Mouse (Mus musculus): Measurements from ENCODE around the gene Tmem232. TPM values are rescaled to one million over a fixed set of nuclear protein-coding genes. Genes with fewer than 3 reads are reported as not detected.
"Not testable (repeated sequence)": the region's sequence is repeated elsewhere in the genome, so short reads cannot be mapped to it uniquely, and the experiment has no call there.

Tmem232 gene
- total RNA-seq, 1 experiment from 2014 or later, result not detected

DNA sequence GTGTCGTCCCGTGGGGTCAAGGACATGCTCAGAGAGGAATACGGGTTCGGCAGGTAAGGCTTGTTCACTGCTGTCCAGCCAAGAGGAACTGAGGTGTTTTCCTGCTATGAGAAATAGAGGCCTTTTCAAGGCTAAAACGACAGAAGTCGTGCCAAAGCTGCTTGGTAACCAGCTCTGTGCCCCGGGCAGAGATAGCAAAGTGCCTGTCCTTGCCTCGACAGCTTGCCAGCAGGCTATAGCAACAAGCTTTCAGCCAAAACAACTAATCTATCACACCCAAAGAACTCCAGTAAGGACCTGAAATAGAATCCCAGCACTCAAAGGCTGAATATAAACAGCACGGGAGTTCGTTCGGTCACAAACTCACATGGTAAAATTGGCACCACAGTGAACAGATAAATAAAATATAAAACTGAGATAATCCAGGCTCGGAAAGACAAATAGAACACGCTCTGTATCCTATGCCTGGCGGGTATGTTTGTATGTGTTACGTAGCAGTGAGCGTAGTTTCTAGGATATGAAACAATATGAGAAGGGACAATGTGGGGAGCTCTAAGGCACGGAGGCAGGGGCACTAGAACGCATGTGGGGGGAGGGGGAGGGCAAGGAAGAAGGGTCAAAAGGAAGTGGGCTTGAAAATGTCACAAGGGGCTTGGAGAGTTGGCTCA is 8.2 kb upstream of the Tmem232 start:
- no peak for ATAC-seq (ENCODE audit: extremely low read depth, insufficient number of reproducible peaks, low FRiP score, poor library complexity, severe bottlenecking)

GRCm38 (mm10) chr17:65546221-65546620 is 5.6 kb upstream of the Tmem232 start:
- ATAC-seq (ENCODE audit: extremely low read depth, insufficient number of reproducible peaks, low FRiP score, poor library complexity, severe bottlenecking), result not testable (repeated sequence)

GRCm38 (mm10) chr17:65536156-65536555 is 4.4 kb downstream of the Tmem232 start:
- 0 out of 2 replicates have a peak, but pooled peaks have one; percentile 36 for ATAC-seq (ENCODE audit: extremely low read depth, insufficient number of reproducible peaks, low FRiP score, poor library complexity, severe bottlenecking)

- not testable (repeated sequence) for ATAC-seq (ENCODE audit: extremely low read depth, insufficient number of reproducible peaks, low FRiP score, poor library complexity, severe bottlenecking)
These were observed 8.2 kb downstream of the Tmem232 start for GRCm38 (mm10) chr17:65532381-65532780.

DNA sequence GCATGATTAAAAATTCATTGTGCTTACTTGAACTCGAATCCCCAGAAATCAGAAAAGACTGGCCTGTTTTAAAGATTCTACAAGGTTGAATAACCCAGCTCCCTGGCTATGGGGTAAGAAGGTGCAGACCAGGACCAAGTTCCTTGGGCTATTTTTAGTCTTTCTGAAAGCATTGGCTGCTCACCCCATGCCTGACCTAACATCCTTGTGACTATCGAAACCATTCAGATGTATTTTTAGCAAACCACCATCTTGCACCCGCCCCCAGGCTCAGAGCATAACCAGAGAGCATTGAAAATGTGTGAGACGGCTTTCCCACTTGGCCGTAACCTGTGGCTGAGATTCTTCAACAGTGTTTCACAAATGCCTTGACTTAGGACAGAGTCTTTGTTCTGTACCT is 13.1 kb downstream of the Tmem232 start:
- no peak for ATAC-seq (ENCODE audit: extremely low read depth, insufficient number of reproducible peaks, low FRiP score, poor library complexity, severe bottlenecking)

GRCm38 (mm10) chr17:65513517-65513916 is 27.1 kb downstream of the Tmem232 start:
- ATAC-seq (ENCODE audit: extremely low read depth, insufficient number of reproducible peaks, low FRiP score, poor library complexity, severe bottlenecking), result no peak

DNA sequence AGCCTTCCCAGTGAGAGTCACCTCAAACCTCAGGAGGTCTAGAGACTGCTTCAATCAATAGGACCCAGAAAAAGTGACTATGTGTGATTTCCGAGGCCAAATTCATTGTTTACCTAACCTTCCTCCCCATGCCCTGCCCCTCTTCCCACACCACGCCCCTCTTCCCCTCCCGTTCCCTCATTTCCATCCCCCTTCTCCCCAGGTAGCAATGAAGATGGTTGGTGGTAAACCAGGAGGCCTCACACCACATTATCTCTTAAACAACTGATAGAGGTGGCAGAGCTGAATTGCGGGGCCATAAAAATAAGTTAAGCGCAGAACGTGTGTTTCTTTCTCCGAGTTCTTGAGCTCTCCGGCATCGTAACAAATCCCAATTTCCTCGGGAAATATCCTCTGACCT is 55.9 kb downstream of the Tmem232 start:
- no peak for ATAC-seq (ENCODE audit: extremely low read depth, insufficient number of reproducible peaks, low FRiP score, poor library complexity, severe bottlenecking)

DNA sequence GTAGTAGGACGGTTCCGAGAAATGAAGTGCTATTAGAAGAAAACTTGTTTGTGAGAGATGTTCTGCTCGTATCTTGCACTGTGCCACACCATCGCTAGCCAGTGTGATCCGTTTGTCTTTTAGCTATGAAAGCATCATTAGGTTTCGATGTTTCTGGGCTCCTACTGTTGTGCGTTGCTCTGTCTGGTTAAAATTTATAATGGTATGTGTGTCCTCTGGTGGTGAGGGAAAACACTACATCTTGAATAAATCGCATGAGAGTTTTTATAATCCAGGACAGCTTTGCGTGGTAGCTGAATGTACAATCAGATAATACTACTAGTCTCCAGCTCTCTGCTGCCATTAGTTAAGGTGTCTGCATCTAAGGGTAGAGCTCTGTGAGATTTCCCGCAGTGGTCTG is 63.8 kb downstream of the Tmem232 start:
- no peak for ATAC-seq (ENCODE audit: extremely low read depth, insufficient number of reproducible peaks, low FRiP score, poor library complexity, severe bottlenecking)

DNA sequence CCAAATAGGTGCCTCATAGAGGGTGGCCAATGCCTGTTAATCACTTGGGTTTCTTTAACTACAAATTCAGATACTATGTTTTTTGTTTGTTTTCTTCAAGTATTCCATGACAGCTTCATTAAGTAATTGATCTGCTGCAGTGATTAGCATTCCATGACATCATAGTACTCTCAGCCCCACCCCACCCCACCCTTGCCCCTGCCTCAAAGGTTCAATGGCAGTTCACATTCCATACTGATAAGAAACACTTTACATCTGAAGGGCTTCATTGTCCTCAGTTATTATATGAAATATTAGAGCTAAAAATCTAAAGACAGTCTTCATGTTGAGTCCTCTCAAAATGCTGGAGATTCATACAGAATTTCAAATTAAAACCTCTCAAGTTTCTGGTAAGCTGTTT is 89.8 kb downstream of the Tmem232 start:
- ATAC-seq (ENCODE audit: extremely low read depth, insufficient number of reproducible peaks, low FRiP score, poor library complexity, severe bottlenecking), result no peak

GRCm38 (mm10) chr17:65437906-65438305 is 102.7 kb downstream of the Tmem232 start:
- not testable (repeated sequence) for ATAC-seq (ENCODE audit: extremely low read depth, insufficient number of reproducible peaks, low FRiP score, poor library complexity, severe bottlenecking)

DNA sequence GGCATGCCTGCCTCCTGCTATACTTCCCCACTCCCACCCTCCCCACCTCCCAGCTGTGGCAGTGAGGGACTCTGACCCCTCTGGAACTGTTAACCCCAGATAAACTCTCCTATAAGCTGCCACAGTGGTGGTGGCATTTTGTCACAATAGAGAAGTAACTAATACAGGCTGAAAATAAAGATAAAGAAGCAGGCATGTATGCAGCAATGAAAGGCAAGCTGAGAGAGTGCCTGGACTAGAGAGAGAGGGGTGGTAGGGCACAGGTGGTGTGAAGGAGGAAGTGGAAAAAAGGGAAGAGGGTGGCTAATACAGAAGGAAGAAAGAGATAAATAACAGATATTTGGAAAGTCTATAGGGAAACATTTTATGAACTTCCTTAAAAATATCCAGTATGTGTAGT is 121.5 kb downstream of the Tmem232 start:
- ATAC-seq (ENCODE audit: extremely low read depth, insufficient number of reproducible peaks, low FRiP score, poor library complexity, severe bottlenecking), result no peak

DNA sequence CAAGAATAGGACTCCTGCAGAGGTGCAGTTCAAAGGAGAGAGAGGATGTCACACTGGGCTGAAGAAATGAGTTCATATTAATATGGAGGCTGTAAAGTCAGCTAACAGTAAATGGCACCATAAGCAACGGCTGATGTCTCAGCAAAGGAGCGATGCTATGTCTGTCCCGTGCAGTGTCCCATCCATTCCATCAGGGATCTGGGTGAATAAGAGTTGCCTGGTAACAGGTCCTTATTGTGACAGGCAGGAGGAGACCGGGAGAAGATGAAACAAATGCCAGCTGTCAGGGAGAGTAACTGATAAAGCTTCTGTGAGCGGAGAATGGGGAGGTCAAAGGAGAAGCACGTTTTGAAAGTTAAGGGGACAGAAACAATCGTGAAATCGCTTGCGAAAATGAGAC is 135.3 kb downstream of the Tmem232 start:
- ATAC-seq (ENCODE audit: extremely low read depth, insufficient number of reproducible peaks, low FRiP score, poor library complexity, severe bottlenecking), result no peak

DNA sequence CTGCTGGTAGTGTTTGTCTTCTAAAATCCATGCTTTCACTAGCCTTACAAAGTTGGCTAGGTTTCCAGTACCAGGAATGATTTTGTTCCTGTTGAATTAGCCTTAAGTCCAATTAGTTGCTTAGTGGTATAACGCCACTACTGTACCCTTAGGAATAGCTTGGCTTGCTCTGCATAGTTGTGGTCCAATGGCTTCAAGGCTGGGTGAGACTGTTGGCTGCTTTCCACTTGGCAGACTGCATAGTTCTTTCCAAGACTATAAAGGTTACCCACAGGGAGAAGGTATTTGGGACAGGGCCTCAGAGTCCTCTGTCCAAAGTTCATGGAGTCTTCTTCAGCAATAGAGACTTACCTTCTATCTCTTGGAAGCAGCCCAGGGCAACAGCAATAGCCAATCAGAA is 139.7 kb downstream of the Tmem232 start:
- no peak for ATAC-seq (ENCODE audit: extremely low read depth, insufficient number of reproducible peaks, low FRiP score, poor library complexity, severe bottlenecking)

DNA sequence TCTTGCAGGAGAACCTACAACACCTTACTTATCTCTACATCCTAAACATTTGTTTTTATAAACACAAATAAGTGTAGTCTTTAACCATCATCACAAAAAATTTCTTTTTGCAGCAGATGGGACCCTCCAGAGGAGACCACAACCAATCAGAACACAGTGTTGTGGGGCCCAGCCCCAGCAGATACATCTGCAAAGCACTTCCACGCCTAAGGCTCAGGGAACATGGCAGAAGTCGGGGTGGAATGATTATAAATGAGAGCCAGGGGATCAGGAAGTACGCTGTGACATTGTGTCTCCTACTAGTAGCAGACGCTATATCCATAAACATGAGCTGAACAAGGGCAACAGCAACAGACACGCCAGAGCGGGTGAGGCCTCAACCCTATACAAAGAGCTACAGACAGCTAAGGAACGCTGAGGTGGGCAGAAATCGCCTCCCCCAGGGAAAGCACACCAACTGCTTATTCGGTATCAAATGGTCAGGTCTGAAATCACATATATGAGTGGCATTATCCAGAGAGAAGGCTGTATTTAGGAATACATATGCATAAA is 156.1 kb downstream of the Tmem232 start:
- ATAC-seq (ENCODE audit: extremely low read depth, insufficient number of reproducible peaks, low FRiP score, poor library complexity, severe bottlenecking), result no peak

DNA sequence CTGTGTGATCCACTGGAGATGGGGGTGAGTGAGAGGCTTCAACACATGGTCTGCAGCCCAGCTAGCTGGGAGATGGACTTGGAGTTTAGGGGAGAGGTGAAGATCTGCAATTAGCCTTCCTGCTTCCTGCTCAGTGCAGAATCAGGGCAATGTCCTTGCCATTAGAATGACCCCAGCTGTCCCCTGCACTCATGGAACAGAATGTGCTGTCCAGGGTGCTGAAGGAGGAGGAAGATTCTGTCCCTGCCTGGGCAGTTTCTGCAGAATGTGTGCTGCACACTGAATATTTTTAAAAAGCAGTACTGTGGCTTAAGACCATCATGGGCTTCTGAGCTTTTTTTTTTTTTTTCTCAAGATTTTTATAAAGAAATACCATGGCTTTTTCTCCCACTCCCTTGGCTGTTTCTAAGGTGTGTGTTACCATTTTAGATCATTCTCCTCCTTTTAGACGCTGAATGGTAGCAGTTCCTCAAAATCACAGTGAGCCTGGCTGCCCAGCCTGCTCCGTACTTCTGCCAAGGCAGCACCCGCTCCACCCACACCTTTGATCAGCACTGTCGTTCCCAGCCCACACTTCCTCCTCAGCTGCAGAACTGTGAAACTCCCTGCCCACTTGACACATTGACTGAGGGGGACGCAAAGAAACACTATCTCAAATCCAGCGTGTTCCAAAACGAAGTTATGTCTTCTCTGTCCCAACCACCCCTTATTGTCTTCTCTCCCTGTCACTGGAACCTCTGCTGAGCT is 170.4 kb downstream of the Tmem232 start:
- no peak for ATAC-seq (ENCODE audit: extremely low read depth, insufficient number of reproducible peaks, low FRiP score, poor library complexity, severe bottlenecking)

DNA sequence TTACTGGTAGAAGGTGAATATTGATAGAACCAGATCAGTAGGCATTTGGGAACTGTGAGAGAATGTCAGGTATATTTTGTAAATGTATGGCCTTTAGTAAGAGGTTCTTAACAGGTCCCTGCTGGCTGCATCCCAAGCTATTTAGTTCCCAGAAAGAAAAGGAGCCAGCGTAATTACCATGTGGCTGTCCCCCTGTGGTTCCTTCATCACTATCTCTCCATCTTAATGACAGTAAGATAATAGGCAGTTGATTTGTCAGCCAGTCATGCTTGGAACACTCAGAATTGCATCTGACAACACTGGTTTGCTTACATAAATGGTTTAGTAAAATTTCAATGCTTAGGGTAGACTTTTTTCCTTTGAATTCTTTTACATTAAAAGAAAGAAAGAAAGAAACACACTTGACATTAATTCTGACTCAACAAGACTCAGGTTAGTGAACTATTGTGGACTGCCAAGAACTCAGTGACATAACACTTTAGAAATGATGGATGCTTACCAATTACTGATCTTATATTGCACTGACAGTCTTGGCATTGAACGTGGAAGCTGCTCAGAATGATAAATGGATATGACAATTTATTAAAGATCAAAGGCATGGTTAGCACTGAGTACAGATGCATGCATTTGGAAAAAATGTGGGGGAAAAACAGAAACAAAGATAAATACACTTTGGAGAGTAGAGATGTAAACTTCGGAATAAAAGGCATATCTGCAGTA is 174.9 kb downstream of the Tmem232 start:
- ATAC-seq (ENCODE audit: extremely low read depth, insufficient number of reproducible peaks, low FRiP score, poor library complexity, severe bottlenecking), result no peak

GRCm38 (mm10) chr17:65351836-65352235 is 188.7 kb downstream of the Tmem232 start:
- ATAC-seq (ENCODE audit: extremely low read depth, insufficient number of reproducible peaks, low FRiP score, poor library complexity, severe bottlenecking), result no peak

DNA sequence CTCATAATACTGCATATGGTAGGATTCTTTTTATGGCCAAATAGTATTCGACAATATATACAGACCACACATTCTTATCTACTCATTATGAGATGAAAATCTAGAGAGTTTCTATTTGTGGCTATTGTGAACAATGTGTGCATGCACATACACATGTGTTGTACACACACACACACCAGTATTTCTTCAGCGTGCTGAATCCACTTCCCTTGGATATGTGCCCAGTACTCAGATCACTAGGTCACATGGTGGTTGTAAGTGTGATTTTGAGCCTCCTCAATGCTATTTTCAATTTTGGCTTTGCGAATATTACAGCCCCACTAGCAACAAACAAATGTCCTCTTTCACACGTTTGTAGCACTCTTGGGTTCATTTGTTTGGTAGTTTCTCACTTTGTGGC is 200.6 kb downstream of the Tmem232 start:
- no peak for ATAC-seq (ENCODE audit: extremely low read depth, insufficient number of reproducible peaks, low FRiP score, poor library complexity, severe bottlenecking)

DNA sequence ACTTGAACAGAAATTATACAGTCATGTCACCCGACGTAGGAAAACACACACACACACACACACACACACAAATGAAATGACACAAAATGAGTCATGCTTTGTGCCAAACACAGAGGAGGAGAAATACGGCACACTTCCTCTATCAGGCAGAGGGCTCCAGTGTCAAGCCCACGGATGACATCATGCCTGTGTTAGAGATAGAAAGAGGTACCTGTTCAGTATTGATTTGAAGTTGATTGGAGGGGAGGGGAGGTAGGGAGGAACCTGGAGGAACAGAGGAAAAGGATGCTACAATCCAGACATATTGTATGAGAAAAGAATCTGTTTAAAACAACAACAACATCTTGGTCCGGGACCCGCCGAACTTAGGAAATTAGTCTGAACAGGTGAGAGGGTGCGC is 209.8 kb downstream of the Tmem232 start:
- ATAC-seq (ENCODE audit: extremely low read depth, insufficient number of reproducible peaks, low FRiP score, poor library complexity, severe bottlenecking), result no peak

DNA sequence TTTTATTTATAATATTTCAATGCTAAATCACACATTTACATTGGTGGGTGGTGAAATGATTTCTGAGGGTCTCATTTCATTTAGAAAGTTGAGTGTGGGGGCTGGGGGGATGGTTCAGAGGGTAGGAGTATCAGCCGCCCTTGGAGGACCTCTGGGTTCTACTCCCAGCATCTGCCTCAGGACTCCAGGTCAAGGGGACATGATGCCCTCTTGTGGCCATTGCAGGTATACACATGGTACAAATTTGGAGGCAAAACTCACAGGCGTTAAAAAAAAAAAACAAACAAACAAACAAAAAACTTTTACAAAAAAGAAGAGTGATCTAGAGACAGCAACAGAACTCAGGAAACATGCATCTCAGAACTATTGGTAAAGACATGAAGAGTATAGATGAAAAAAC is 215.3 kb downstream of the Tmem232 start:
- ATAC-seq (ENCODE audit: extremely low read depth, insufficient number of reproducible peaks, low FRiP score, poor library complexity, severe bottlenecking), result no peak
